Mouse (Mus musculus) MEL (cell line): ENCODE measurements around the gene Foxn4.

Source experiments
- CTCF ChIP-seq, 3 experiments: IDR thresholded peaks in 2 of 3; conservative IDR thresholded peaks in 1 of 3; 2 replicates each; pipeline ENCODE4 v1.5.1; 2011 to 2012; ENCODE audit warnings: low read length in 3 of 3, low read depth in 2 of 3, mild to moderate bottlenecking in 2 of 3, improper control_type of control experiment in 1 of 3, inconsistent platforms in 1 of 3, mixed read lengths in 1 of 3, moderate library complexity in 1 of 3; ENCODE audit not compliant: control insufficient read depth in 1 of 3, insufficient read depth in 1 of 3, poor library complexity in 1 of 3, severe bottlenecking in 1 of 3
- E2F4 ChIP-seq: IDR thresholded peaks from 2 replicates; pipeline ENCODE4 v1.6.1; 2011; ENCODE audit warnings: low read depth, low read length, improper control_type of control experiment, borderline replicate concordance
- ELF1 ChIP-seq: IDR thresholded peaks from 2 replicates; pipeline ENCODE4 v1.6.1; 2014; ENCODE audit warnings: low read depth, mild to moderate bottlenecking, inconsistent platforms, low read length, improper control_type of control experiment, moderate library complexity
- EP300 ChIP-seq, 2 experiments: IDR thresholded peaks; 2 replicates each; pipeline ENCODE4 v1.6.1; 2011; ENCODE audit warnings: improper control_type of control experiment in 2 of 2, low read length in 2 of 2, low read depth in 1 of 2, mild to moderate bottlenecking in 1 of 2
- GATA1 ChIP-seq: IDR thresholded peaks from 2 replicates; pipeline ENCODE4 v1.6.1; 2011; ENCODE audit warnings: low read depth, low read length, improper control_type of control experiment
- MYC ChIP-seq: IDR thresholded peaks from 2 replicates; pipeline ENCODE4 v1.6.1; 2011; ENCODE audit warnings: low read depth, mild to moderate bottlenecking, low read length, improper control_type of control experiment, moderate library complexity
- NRF1 ChIP-seq: IDR thresholded peaks from 2 replicates; pipeline ENCODE4 v1.6.1; 2014; ENCODE audit warnings: low read depth, mild to moderate bottlenecking, inconsistent platforms, low read length, improper control_type of control experiment, moderate library complexity; ENCODE audit not compliant: poor library complexity, insufficient read depth, severe bottlenecking
- POLR2A ChIP-seq, 2 experiments: IDR thresholded peaks; 2 replicates each; pipeline ENCODE4 v1.6.1; 2011 to 2012; ENCODE audit warnings: low read length in 2 of 2, mild to moderate bottlenecking in 2 of 2, control low read depth in 1 of 2, improper control_type of control experiment in 1 of 2, low read depth in 1 of 2, moderate library complexity in 1 of 2; ENCODE audit not compliant: control insufficient read depth in 1 of 2, insufficient read depth in 1 of 2, poor library complexity in 1 of 2
- RAD21 ChIP-seq: IDR thresholded peaks from 2 replicates; pipeline ENCODE4 v1.6.1; 2011; ENCODE audit warnings: mild to moderate bottlenecking, low read depth, low read length, improper control_type of control experiment
- RCOR1 ChIP-seq: IDR thresholded peaks from 2 replicates; pipeline ENCODE4 v1.6.1; 2012; ENCODE audit warnings: low read depth, mild to moderate bottlenecking, inconsistent platforms, low read length, improper control_type of control experiment
- SMC3 ChIP-seq: IDR thresholded peaks from 2 replicates; pipeline ENCODE4 v1.6.1; 2011; ENCODE audit warnings: low read depth, low read length, improper control_type of control experiment
- TCF12 ChIP-seq: IDR thresholded peaks from 2 replicates; pipeline ENCODE4 v1.6.1; 2014; ENCODE audit warnings: low read depth, mild to moderate bottlenecking, inconsistent platforms, low read length, improper control_type of control experiment, moderate library complexity
- ZKSCAN1 ChIP-seq: IDR thresholded peaks from 2 replicates; pipeline ENCODE4 v1.6.1; 2012; ENCODE audit warnings: low read depth, mild to moderate bottlenecking, inconsistent platforms, low read length, improper control_type of control experiment, moderate library complexity

DNA sequence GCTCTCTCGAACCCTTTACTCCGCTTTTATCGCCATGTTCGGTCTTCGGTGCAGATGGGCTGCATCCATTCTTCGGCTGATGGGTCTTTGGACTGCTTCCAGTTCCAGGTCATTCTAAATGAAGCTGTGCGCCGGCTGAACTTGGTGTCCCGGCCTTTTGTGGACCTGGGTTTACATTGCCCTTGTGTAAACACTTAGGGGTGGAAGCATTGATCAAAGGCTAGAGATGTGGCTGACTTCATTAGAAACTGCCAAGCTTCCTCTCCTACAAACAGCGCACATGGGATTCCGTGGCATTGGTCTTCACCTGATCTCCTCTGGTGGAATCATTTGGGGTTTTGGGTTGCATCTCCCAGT is 36.1 kb upstream of the Foxn4 start:
- no peak for TF ChIP-seq GATA1
- TF ChIP-seq NRF1, result no peak
- TF ChIP-seq POLR2A (IDR thresholded peaks at IDR 0.05; ENCODE audit: control insufficient read depth in 1 of 2, insufficient read depth in 1 of 2, low read depth in 1 of 2, low read length in 2 of 2, poor library complexity in 1 of 2), result no peak
- no peak for TF ChIP-seq TCF12
- TF ChIP-seq EP300 (IDR thresholded peaks at IDR 0.05; ENCODE audit: low read depth in 1 of 2, low read length in 2 of 2), result no peak
- no peak for TF ChIP-seq CTCF (IDR thresholded peaks at IDR 0.05 in 2 of 3, conservative IDR thresholded peaks at IDR 0.05 in 1 of 3; ENCODE audit: control insufficient read depth in 1 of 3, insufficient read depth in 1 of 3, low read depth in 2 of 3, low read length in 3 of 3, poor library complexity in 1 of 3, severe bottlenecking in 1 of 3)
- TF ChIP-seq RCOR1, result no peak
- TF ChIP-seq SMC3, result no peak
- no peak for TF ChIP-seq E2F4
- TF ChIP-seq RAD21, result no peak
- no peak for TF ChIP-seq ZKSCAN1
- no peak for TF ChIP-seq ELF1
- TF ChIP-seq MYC, result no peak
